Mouse (Mus musculus) cerebellum, adult 11-12 months (tissue): ENCODE results near the gene Rps26.
A peak's percentile ranks its signal among the peaks of the same experiment; 100 is the strongest.

Source experiments
- DNase-seq: peaks from one replicate; pipeline ENCODE4 v3.0.0; 2022

Gene Rps26

DNA sequence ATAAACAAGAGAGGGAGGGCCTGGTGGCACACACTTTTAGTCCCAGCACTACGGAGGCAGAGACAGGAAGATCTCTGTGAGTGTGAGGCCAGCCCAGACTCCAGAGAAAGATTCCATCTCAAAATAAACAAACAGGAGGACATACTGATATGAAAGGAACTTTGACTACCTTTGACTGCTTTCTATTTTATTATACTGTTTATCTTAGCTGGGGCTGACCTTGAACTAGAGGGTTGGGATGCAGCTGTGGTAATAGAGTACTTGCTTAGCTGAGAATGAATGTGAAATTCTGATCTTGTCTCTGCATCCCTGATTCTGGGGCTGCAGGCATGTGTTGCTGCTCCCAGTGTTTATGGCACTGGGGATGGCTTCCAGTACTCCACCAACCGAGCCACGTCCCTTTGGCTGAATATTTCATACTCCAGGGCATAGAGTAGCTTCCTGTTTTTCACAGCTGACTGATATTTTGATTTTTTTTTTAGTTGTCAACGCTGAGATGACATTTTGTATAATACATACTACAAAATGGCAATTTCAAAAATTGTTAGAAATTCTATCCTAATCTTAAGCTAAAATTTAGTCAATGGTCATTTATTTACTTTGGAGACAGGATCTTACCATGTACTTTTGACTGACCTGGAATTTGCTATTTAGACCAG is 23.9 kb downstream of the Rps26 start:
- no peak for DNase-seq

DNA sequence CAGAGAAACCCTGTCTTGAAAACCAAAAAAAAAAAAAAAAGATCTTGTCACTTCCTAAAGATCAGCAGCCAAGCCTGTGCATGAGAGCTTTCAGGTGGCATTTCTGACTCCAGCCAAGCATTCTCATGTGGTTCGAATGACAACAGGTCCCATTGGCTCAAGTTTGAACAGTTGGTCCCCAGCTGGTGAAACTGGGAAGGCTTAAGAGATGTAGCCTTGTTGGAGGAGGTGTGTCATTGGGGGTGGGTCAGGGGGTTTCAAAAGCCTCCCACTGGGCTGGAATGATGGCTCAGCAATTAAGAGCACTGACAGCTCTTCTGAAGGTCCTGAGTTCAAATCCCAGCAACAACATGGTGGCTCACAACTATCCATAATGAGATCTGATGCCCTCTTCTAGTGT is 25.0 kb downstream of the Rps26 start:
- DNase-seq = no peak

DNA sequence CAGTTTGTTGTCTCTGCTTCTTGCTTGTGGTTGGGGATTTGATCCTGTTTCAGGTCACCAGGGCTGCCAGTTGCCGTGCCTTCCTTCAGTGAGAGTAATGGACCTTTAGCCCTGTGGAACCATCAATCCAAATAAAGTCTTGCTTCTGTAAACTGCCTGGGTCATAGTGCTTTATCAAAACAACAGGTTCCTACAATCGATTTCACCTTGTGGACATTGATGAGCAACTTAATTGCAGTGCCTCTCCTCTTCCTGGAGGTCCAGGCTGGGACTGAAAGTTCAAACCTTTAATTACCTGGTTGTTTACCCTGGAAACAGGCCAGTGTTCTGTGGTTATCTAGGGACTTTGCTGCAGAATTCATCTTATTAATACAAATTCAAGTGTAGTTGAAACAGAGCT is 28.1 kb downstream of the Rps26 start:
- no peak for DNase-seq

DNA sequence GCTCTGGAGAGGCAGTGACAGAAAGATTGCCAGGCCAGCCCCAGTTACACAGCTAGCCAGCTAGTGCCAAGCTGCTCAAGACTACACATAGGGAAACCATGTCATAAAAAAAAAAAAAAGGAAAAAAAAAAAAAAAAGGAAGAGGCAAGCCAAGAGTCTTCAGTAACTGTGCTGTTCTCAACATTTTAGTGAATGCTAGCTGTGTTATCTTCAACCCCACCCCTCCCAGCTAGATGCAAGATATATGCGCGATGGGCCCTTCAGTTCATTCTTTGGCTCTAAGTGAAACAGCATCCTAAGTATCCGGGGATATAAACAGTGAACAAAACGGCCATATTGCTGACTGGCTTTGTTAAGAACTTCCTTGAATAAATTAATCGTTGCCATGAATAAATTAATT is 33.8 kb downstream of the Rps26 start:
- no peak for DNase-seq

DNA sequence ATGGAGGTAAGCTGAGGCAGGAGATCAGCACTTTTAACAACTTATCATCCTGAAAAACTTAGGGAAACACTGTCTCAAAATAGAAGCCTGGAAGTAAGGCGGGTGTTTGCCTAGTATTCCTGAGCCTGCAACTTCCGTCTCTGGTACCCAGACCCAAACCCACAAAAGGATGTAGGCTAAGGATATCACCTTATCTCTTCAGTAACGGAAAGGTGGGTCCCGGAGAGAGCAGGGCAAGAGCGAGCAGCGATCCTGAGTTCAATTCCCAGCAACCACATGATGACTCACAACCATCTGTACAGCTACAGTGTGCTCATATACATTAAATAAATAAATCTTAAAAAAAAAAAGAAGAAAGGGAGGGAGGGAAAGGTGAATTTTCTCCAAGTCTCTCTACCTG is 35.1 kb downstream of the Rps26 start:
- no peak for DNase-seq

DNA sequence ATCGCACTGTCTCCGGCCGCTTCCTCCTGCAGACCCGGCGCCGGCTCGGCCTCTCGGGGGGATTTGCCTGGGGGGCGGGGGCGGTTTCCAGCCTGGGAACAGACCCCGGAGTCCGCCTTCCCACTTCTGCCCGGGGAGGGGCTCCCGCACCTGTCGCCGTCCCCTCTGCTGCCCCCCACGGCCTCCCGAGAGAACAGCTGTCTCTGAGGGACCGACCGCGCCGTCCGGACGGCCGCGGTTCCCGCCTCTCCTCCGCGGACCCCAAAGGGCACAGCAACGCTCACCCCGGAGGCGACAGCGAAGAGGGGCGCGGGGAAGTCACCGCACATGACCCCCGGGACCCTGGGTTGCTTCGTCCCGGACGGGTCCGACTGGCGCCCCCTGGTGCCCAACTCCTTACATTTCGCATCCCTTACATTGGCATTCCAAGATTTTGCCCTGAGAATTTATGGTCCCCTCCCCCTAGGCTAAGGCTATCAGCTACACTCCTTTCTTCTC is 36.3 kb downstream of the Rps26 start:
- no peak for DNase-seq

DNA sequence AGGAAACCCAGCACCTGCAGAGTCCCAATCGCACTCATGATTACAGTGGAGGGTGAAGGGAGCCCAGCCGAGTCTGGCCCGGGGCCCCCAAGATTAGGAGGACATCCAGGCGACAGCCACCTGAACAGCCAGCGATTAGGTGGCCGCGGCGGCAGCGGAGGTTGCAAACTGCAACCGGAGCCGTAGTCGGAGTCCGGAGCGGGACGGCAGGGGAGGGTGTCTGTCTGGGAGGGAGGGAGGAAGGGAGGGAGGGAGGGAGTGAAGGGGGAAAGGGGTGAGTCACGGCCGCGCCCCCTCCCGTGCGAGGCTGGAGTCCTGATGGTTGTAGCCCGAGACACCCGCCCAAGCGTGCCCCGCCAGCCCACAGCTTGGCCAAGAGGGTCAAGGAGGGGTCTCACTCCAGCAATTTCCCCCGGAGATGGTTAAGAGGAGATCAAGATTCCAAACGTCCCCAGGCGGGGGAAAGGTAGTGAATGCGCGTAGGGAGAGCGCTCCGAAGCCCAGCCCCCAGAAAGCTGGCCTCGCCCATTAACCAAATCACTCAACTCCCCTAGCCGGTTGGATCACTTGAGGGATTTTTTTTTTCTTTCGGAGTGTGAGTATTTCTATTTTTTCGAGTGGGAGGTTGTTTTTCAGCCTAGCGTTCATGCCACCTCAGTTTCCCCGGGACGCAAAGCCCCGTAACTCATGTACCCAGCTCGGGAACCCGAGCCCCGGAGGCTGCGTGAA is 36.9 kb downstream of the Rps26 start, which contains the start of gene Erbb3:
TSS of gene Erbb3 (minus strand) at position 189 of the 729 bp plus-strand sequence.
- no peak for DNase-seq

DNA sequence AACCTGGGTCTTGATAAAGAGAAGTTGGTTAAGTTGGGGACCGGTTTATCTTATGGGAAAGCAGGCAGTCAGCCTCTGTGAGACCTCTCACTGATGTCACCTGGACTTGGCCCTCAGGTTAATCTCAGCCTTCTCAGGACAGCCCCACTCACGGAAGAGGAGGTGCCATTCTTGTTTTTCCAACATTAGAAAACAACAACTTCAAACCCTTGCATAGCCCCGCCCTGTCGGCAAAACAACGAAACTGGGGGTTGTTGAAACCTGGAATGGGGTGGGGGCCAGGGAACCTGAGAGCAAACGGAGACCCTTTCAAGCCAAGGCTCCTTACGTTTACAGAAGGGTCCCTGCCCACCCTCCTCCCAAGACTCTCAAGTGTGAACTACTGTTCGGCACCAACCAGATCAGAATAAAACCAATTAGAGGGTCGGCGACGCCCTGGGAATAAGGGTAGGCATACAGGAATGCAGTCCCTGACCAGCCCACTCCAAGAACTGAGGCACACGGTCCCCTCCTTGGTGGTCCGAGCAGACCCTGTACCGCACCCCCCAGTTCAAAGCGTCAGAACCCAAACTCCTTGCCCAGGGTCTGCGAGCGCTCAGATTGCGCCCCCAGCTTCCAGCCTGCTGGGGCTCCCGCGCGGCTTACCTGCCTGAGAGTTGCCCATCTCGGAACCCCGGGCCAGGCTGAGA is 37.6 kb downstream of the Rps26 start:
- DNase-seq = no peak

DNA sequence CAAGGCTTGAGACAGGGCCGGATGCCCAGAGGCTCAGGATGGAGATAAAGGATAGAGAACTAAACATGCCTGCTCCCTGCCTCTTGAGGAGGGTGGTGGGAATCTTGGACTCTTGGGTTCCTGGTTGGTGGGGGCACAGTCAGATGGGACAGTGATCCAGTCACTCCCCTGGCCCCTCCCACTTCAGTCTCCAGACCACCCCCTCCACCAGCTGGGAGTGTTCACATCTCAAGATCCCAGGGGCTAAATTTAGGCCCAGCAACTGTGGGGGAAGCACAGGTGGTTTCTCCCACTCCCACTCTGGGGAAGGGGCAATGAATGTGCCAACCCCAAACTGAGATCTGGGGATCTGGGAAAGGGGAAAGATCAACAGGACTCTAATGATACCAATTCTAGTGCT is 38.4 kb downstream of the Rps26 start:
- DNase-seq = no peak

DNA sequence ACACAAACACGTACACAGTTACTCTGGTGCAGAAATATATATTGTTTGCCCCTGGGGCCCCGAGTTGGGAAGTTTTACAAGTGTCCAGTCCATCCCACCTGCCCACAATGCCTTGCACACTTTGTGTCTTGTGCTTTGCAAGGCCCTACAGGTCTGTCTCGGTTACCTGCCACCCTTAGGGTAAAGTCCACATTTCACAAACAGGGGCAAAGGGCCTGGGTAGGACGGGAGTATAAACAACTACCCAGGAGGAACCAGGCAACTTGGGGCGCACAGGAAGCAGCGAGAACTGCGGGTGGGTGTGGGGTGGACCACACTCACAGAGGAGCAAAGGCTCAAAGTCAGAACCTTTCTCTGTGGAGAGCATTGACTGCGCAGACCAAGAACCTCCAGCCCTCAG is 38.9 kb downstream of the Rps26 start:
- DNase-seq = no peak

DNA sequence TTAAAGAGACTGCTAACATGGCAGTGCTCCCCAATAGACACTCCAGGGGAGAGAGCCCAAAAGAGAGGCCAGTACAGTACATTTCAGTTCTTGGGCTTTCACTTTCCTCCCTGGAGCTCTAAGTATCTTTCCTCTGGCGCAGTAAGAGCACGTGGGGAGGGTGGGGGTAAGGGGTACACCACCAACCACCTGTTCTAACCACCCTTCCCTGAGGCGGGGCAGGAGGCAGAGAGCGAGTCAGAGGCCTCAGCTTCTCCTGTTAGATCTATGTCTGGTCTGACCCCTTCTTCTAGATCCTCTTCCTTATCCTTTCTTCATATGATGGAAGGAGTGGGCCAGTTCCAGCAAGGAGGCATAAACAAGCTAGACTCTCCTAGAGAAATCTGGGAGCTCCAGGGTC is 39.4 kb downstream of the Rps26 start:
- DNase-seq = no peak

DNA sequence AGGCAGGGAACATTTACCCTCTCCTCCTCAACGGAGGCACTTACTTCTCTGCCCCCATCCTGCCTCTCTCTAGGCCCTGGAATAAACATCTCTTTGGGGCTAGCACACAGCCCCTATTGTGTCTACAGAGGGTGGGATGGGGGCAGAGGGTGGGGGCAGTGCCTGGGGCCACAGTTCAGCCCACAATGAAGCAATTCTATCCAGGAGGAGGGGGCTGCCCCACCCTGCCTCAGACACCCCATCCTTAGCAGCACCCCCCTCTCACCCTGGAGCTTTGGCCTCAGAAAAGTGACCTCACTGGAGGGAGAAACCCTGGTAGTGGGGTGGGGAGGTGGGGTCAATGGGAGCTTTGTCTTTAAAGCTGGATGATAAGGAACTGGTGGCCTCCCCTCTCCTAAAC is 40.0 kb downstream of the Rps26 start:
- DNase-seq = no peak

DNA sequence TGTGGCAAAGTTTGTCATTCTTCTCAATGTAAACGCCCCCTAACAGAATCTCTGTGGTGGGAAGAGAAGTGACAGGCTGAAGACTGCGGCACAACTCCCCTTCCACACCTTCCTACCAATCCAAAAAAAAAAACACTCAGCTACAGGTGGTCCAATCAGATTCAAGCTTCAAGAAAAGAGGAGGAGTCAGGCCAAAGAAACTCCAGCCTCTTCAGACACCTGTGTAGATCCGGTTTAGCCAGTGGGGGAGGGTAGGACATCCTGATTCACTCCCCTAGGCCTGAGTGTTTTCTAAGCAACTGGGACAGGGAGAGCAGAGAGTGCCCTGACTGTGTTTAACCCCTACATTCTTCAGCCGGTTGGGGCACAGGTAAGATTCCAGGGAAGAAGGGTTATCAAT is 42.2 kb downstream of the Rps26 start:
- no peak for DNase-seq

DNA sequence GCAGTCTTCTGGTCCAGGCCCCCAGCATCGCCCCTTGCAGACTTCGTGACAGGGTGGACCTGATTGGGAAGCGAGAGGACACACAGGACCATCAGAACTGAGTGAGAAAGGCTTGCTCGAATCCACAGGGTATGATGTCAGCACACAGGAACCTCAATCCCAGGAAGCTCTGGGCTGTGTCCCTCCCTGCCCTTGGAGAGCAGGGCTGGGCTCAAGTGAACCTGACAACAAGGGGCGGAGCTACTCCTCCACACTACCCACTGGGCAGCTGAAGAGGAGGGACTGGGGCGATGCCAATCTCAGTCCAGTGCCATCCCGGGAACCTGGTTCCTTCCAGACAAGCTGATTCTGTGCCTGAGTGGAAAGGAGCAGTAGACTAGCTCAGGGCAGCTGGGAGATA is 42.9 kb downstream of the Rps26 start:
- DNase-seq = peak; percentile 74

DNA sequence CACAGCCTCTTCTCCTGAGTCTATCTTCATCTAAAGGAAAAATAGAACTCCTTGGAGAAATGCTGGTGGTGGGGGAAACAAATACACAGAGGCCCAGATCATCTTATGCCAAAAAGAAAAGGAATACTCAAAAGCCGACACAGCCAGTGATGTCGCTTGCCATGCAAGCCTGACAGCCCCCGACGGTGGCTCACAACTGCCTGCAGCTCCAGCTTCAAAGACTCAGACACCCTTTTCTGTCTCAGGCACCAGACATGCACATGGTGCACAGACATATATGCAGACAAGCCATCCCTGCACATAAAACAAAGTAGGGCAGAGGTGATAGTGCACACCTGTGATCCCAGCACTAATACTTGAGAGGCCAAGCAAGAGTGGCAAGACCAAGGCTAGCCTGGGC is 46.8 kb downstream of the Rps26 start:
- no peak for DNase-seq

DNA sequence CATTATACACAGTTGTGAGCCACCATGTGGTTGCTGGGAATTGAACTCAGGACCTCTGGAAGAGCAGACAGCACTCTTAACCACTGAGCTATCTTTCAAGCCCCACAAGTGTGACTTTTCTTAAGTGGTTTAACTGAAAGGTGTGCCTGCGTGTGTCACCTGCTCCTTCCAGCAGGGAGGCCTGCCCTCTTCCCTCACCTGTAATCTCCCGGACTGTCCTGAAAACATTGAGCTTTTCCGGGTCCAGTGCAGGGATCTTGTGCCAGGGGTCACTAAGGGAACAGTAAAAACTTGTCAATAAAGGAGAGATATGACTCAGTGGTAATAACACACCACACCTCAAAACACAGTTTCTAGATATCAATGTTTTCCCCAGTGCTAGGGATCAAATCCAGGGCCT is 47.2 kb downstream of the Rps26 start:
- DNase-seq = no peak

DNA sequence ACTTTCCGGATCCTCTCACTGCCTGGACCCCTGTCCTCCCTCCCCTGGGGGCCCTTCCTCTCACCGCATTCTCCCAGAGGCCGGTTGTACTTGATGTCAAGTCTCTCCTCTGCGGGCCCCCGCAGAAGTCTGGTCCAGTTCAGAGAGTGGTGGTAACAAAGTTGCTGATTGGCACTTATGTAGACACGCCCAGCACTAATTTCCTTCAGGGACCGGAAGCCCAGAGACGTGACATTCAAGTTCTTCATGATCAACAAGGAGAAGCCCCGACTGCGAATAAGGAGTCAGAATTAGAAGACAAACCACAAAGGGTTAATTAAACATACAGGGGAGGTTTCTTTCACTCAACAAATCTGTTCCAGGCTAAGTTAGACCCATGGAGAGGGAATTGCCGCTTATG is 48.2 kb downstream of the Rps26 start:
- DNase-seq = no peak

DNA sequence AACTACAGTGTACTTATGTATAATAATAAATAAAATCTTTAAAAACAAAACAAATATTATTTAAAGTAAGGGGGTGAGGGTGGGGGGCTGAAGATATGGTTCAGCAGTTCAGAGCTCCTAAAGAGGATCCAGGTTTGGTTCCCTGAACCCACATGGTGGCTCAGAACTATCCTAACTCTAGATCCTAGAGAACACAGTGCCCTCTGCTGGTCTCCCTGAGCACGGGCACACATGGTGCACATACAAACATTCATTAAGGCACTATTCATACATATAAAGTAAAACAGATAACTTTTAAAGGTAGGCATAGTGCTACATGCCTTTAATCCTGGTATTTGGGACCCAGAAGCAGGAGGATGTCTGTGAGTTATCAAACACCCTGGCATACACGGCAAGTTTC is 51.5 kb downstream of the Rps26 start:
- DNase-seq = no peak
